Mouse (Mus musculus): ENCODE data around the gene Serpinb1c. TPM values are rescaled to one million over a fixed set of nuclear protein-coding genes. Genes with fewer than 3 reads are reported as not detected.
"Not testable (repeated sequence)": the region's sequence is repeated elsewhere in the genome, so short reads cannot be mapped to it uniquely, and the experiment has no call there.

Gene Serpinb1c
- total RNA-seq (2021), result 1 to 10 TPM; 2.7 to 4.1 TPM
- long read RNA-seq, experiment 1, result 0 reads
- long read RNA-seq, experiment 2, result 0 reads

- DNase-seq, result no peak
These were observed at the start of gene Serpinb1c for GRCm38 (mm10) chr13:32898111-32898510. TSS of gene Serpinb1c (minus strand) at chr13:32898211.

- not testable (repeated sequence) for DNase-seq
These were observed 41.2 kb upstream of the Serpinb1c start for GRCm38 (mm10) chr13:32939191-32939590.

- not testable (repeated sequence) for DNase-seq
These were observed 40.3 kb upstream of the Serpinb1c start for GRCm38 (mm10) chr13:32938275-32938674.

DNA sequence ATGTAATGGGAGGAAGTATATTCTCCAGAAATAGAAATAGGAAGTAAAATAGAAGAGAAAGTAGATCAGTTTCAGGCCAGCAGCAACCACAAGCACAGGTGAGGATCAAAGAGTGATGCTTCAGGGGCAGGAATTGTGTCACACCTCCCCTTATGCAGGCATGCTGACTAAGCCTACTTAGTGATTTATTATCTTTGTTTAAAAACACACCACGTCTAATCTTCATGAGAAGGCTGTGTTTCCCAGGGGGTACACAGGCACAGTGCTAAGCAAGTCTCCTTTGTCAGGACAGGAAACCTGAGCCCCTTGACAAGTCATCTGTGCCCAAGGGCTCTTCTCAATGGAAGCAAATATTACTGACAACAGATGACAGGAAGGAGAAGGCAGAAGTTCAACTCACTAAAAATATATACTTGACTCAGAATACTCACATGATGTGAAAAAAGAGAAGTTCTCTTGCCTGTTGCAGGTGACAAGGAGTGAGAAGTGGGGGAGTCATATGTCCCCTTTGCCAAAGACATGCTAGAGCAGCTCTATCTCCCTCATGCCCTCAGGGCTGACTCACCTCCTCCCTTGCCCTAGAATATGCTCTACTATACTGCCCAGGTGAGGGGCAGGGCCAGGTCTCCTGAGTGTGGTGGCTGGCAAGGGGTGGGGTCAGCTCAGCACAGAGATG lies 36.8 kb upstream of the Serpinb1c start:
- no peak for DNase-seq

DNA sequence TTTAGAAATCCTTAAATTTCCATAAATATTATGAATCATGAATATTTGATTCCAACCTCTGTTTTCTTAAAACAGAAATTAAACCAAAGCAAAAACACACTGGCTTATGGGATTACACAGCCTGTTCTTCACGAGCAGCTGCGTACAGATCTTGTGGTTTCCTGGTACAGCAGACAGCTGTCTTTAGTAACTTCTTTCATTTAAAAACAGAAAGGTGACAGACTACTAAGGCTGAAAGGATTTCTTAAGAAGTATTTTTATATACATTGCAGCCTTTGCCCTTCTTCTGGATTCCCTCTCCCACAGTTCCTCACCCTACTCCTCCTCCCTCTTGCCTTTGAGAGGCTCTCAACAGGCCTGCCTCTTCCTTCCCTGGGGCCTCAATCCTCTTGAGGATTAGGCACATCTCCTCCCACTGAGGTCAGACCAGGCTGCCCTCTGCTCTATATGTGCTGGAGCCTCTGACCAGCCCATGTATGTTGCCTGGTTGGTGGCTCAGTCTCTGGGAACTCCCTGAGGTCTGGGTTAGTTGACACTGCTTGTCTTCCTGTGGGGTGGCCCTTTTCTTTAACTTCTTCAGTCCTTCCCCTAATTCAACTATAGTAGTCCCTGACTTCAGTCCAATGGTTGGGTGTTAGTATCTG lies 31.2 kb upstream of the Serpinb1c start:
- DNase-seq, result no peak

- DNase-seq, result no peak
These were observed 29.2 kb upstream of the Serpinb1c start for GRCm38 (mm10) chr13:32927241-32927640.

DNA sequence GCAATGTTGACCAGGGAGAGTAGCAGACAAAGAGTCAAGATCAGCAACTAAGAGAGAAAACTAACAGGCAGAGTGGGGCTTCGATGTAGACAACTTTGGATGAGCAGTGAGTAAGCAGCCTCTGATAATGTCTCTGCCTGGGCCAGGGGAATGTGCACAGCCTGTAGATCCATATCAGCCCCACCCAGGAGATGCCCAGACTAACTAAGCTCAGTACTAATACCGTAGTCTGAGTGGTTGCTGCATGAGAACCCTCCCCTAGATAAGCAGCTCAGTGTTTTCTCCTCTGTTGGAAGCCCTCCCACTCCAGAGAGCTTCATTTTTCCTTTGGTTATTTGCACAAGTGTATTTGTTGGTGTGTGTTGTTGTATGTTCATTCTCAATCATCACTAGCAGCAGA lies 28.6 kb upstream of the Serpinb1c start:
- DNase-seq, result no peak

DNA sequence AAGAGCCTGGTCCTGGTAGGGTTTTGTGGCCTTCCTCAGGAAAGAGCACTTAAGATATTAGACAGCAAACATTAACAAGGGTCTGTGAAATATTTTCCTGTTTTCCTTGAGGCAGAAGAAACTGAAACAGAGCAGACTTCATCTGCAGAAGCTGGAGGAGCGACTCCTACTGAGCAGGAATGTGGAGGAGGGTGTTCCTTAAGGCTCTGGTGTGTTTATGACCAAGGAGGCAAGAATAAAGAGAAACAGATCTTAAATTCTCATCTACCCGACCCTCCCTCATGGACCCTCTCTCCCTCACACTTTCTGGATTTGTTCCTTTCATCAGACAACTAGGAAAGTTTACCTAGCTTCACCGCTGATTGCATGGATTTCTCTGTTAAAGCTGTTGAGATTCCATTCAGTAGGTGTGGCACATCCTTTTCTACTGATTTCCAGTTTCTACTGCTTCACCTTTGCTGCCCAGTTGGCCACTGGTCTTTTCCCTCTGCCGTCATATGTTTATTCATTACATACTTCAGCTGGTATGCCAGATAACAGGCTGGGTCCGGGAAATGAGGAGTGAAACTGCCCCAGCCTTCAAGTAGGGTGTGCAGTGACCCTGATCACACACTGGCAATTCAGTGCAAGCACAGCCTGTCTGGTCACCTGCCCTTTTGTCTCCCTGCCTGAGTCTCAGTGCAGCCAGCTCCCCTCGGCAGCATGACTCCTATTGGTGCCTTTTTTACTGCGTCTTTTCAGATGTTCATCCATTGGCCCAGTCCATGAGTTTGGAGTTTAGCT lies 26.8 kb upstream of the Serpinb1c start:
- DNase-seq, result no peak

GRCm38 (mm10) chr13:32922622-32923021 lies 24.6 kb upstream of the Serpinb1c start:
- no peak for DNase-seq

DNA sequence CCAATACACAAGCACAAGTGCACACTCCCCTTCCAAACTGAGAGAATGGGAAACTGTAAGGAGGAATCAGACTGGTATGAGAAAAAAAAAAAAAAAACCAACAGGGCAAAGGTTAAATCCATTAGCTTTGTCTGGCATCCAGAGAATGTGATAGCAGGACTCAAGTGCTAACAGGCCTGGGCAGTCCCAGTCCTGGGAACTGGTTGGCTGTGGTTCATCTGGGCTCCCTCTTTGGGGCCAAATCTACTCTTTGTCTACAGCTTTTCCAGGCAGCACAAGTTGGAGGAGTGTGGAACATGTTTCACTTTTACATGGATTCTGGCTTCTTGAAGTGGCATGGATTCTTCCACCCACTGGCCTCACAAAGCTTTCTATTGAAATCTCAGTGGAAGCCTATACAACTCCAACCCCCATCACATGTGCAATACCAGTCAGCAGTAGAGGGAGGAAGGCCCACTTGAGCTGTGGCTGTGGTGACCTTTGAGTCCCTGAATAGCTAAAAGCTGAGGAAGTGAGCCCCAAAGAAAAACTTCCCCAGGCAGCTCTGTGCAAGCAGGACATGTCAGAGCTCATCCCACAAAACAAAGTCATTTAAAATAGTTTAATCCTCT lies 14.9 kb upstream of the Serpinb1c start:
- no peak for DNase-seq

DNA sequence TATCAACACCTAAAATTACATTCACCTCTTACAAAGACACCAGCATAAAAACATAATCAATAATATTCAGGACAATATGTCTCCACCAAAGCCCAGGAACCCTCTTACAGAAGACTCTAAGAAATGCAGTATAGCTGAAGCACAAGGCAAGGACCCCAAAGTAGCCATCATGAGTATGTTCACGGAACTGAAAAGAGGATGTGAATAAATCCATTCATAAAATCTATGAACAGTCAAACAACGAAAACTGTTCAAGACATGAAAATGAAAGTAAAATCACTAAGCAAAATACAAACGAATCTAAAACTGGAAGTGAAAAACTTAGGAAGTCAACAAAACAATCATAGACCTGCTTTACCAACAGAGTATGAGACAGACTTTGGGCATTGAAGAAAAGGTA lies 10.2 kb upstream of the Serpinb1c start:
- no peak for DNase-seq

DNA sequence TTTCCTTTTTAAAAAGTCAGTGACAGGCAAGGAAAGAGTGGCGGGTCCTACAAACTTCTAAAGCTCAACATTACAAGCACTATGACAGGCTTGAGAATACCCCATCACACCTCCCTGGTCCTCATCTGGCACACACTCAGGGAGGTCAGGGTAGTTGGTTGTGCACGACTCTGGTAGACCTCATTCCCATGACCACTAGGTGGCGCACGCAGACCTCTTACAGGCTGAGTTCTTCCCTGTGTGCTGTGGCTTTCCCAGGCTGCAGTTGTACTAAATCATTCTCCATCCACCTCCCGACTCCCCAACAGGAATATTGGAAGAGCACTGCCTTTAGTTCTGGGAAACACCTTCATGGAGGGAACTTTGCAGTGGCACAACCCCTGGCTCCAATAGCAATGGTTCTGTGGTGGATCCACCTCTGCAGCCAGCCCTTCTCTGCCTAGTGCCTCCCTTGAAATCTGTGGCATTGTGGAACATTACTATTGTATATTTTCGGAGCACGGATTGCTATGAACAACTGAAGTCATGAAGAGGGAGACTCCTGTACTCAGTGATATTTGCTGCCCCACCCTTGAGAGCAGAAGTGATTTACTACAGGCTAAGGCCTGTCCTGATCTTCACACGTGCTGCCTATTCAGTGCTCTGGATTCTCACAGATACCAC lies 5.3 kb upstream of the Serpinb1c start:
- peak; percentile 65 for DNase-seq

DNA sequence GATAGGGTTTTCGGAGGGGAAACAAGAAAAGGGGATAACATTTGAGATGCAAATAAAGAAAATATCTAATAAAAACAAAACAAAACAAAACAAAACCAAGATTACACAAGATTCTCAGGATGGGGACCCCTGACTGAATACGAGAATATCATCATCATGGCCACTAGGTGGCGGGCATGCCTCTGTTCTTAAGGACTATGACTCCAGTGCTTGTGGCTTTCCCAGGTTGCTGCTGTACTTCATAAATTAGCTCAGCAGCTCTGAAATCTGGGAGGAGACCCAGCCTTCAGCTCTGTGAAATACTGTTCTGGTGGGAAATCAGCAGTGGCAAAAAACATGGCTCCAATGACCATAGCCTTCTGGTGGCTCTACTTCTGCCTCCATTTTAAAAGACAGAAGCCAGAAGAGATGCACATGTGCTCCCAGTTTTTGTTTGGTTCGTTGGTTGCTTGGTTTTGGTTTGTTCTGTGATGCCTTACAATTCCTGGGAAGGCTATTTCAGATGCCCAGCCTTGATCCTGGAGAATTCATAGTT lies 4.5 kb upstream of the Serpinb1c start:
- DNase-seq, result peak; percentile 34

DNA sequence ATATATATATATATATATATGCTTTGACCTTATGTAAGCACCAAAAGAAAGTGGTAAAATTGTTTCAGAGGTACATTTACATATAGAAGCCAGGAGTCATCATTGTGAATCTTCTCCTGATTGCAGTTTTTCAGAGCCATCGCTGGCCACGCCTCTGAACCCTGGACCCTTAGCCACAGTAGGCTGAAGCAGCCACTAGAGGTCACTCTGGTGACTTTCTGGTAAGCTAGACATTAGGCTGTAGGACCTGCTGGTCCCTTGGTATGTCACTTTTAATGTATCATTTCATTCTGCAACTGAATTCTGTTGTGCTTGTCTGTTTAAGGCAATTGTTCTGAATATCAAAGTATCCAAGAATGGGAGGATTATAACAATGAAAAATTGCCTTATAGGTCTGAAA lies 2.6 kb upstream of the Serpinb1c start:
- DNase-seq, result no peak

DNA sequence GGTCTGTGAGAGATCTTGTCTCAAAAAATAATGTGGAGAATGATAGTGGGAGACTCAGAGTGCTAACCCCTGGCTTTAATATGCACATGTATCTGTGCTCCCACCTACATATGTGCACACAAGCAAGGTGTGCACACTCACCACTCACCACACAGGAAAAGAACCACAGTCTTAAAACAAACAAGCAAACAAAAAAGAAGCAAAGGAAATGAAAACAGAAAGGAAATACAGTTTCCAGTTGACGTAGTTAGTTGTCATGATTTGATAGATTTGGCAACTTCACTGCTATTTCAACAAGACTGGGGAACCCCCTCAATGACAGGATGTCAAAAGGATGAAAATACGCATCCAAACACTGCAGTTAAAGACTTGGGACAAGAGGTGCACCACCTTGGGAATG lies 1.1 kb upstream of the Serpinb1c start:
- not testable (repeated sequence) for DNase-seq

GRCm38 (mm10) chr13:32896931-32897330 lies 1.1 kb downstream of the Serpinb1c start:
- DNase-seq, result no peak

DNA sequence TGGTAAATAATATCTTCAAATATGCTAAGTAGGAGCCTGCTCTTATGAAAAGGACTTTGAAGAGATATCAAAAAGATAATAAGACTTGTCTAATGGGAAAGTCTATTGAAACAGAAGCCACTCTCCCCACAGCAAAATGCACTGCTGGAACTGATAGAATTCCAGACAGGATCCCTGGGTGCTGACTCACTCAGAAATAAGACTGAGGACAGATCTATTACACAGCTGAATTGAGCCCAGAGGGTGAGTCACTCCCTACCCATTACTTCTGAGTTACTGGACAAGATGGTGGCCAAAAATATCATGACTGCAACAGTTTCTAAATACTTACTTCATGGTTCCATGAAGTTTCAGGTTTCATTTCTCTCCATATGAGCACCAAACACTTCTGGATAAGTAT lies 13.3 kb downstream of the Serpinb1c start:
- DNase-seq, result no peak

DNA sequence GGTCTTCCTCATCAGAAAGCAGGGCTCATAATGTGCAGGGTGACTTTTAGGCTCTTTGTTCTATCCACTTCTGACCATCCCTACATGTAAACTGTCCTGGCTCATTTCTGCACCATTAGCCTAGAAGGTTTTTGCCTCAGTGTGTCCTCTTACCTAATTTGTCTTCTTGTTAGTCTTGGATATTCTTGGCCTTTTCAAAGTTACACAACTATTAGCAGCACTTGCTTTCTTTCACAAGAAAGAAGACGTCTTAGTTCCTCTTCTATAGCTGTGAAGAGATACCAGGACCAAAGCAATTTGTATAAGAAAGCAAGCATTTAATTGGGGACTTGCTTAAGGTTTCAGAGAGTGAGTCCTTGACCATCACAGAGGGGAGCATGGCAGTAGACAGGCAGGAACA lies 24.1 kb downstream of the Serpinb1c start:
- no peak for DNase-seq

GRCm38 (mm10) chr13:32868843-32869242 lies 29.2 kb downstream of the Serpinb1c start:
- no peak for DNase-seq

GRCm38 (mm10) chr13:32868233-32868632 lies 29.8 kb downstream of the Serpinb1c start:
- not testable (repeated sequence) for DNase-seq

GRCm38 (mm10) chr13:32867030-32867429 lies 31.0 kb downstream of the Serpinb1c start:
- DNase-seq, result no peak

GRCm38 (mm10) chr13:32866484-32866883 lies 31.5 kb downstream of the Serpinb1c start:
- DNase-seq, result peak; percentile 51
